ENCODE assay signal across 29 mouse cellular contexts in the genomic region with DNA sequence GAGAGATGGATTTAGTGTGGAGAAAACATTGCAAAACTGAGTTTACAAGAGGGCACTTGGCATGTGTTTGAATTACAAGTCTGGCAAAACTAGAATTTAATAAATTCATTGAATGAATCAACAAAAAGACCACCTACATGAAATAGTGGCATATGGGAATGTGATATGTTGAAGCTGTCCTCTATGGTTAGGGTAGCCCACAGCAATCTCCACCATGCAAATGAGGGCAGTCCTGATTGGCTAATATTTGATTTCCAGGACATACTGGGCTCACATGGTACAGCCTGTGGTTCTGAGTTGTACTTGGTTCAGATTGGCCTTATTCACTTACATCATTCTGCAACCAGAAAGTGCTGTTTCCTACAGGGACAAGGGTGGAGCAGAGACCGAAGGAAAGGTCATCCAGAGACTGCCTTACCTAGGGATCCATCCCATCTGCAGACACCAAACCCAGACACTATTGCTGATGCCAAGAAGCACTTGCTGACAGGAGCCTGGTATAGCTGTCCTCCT. TPM values are rescaled to one million over a fixed set of nuclear protein-coding genes. Genes with fewer than 3 reads are reported as not detected.
DNase-seq lines count a peak whose midpoint lies in the region; ATAC-seq and TF ChIP-seq lines count a peak whose summit lies in the region.
"Had no signal": no experiment of that assay in that cellular context is flagged by ENCODE, and none has a peak within 500 bp of the region (broad histone marks: within the 10 kb centered on the region; RNA-seq: fewer than 3 reads in every experiment).

No protein-coding gene starts in this region.

- H3K27me3 ChIP-seq in lung, embryonic 14.5 days (ENCODE audit: insufficient read depth, low read length), result no peaks in the 10 kb centered on the region
- no peaks in the 10 kb centered on the region for H3K27me3 ChIP-seq in lung, embryonic 16.5 days (ENCODE audit: control insufficient read depth, insufficient read depth, low read depth, low read length)
- H3K27me3 ChIP-seq: CH12.LX; embryonic facial prominence, embryonic 12.5 days; forebrain, embryonic 13.5 days; Patski had no signal

- DNase-seq in heart, adult 11 months, result peak; percentile 81
- no peak for DNase-seq in heart, postnatal 36 days
- DNase-seq in lung, embryonic 14.5 days, result peak; percentile 58
- DNase-seq in lung, postnatal 14 days, result no peak
- no peak for DNase-seq in lung, adult 18-20 months
- DNase-seq in lung, postnatal 36 days, result peak; percentile 7
- no peak for DNase-seq in lung, adult 2 months
- DNase-seq: adrenal gland, adult 8-10 months; adrenal gland, postnatal 14 days; adrenal gland, postnatal 36 days; B cell, adult 2 months; cerebellum, adult 11-12 months; cerebellum, adult 2 months; cerebellum, adult 9-10 months; cerebellum, postnatal 10 days; cerebellum, postnatal 25 days had no signal

- H3K36me3 ChIP-seq in lung, embryonic 14.5 days (ENCODE audit: insufficient read depth), result no peaks in the 10 kb centered on the region
- H3K36me3 ChIP-seq in lung, embryonic 16.5 days (ENCODE audit: control insufficient read depth, insufficient read depth, low read length), result no peaks in the 10 kb centered on the region
- H3K36me3 ChIP-seq: embryonic facial prominence, embryonic 10.5 days; embryonic facial prominence, embryonic 12.5 days; G1E had no signal

- 76% methylated on average over 1 of the region's 1 CpGs for WGBS in lung, embryonic 14.5 days
- 77% methylated on average over 1 of the region's 1 CpGs for WGBS in lung, embryonic 16.5 days
- 66% methylated on average over 1 of the region's 1 CpGs for WGBS in lung, adult 2 months

- ATAC-seq in lung, embryonic 14.5 days (ENCODE audit: insufficient read depth), result peak; percentile 88
- peak; percentile 82 for ATAC-seq in lung, embryonic 16.5 days (ENCODE audit: low read depth)
- ATAC-seq: activated CD4-positive, CD25-positive, alpha-beta regulatory T cell, adult 4 months; CD4-positive, CD25-positive, alpha-beta regulatory T cell, adult 4 months; forebrain, embryonic 13.5 days; Patski had no signal

- intact Hi-C loops in heart, postnatal 36 days (cut with DNase I), result no loop called here

- H3K4me3 ChIP-seq in lung, embryonic 14.5 days (ENCODE audit: low read depth, low read length), result no peak overlapping the region
- H3K4me3 ChIP-seq in lung, embryonic 16.5 days (ENCODE audit: low read length), result no peak overlapping the region
- no peak overlapping the region for H3K4me3 ChIP-seq in lung, adult 2 months (replicated peaks; ENCODE audit: extremely low read depth, low read depth, low read length)
- H3K4me3 ChIP-seq: embryonic facial prominence, embryonic 10.5 days; embryonic facial prominence, embryonic 12.5 days; forebrain, embryonic 13.5 days had no signal

- H3K4me1 ChIP-seq in lung, embryonic 14.5 days (ENCODE audit: insufficient read depth), result no peaks in the 10 kb centered on the region
- no peaks in the 10 kb centered on the region for H3K4me1 ChIP-seq in lung, embryonic 16.5 days (replicated peaks; ENCODE audit: control insufficient read depth, insufficient read depth, low read length)
- H3K4me1 ChIP-seq in lung, adult 2 months (ENCODE audit: control insufficient read depth, insufficient read depth, low read length), result no peaks in the 10 kb centered on the region
- H3K4me1 ChIP-seq: embryonic facial prominence, embryonic 12.5 days; forebrain, embryonic 13.5 days had no signal

- TF ChIP-seq CTCF in lung, embryonic 14.5 days (IDR thresholded peaks at IDR 0.05; ENCODE audit: low read depth), result no peak
- TF ChIP-seq CTCF in lung, adult 2 months (IDR thresholded peaks at IDR 0.05; ENCODE audit: insufficient read depth, low read length), result no peak

- no peak overlapping the region for H3K27ac ChIP-seq in lung, embryonic 14.5 days (ENCODE audit: low read depth)
- H3K27ac ChIP-seq in lung, embryonic 16.5 days (ENCODE audit: low read length), result no peak overlapping the region
- H3K27ac ChIP-seq: embryonic facial prominence, embryonic 10.5 days; embryonic facial prominence, embryonic 12.5 days; forebrain, embryonic 13.5 days had no signal

- no peaks in the 10 kb centered on the region for H3K9me3 ChIP-seq in lung, embryonic 14.5 days (ENCODE audit: low read depth, low read length)
- no peaks in the 10 kb centered on the region for H3K9me3 ChIP-seq in lung, embryonic 16.5 days (ENCODE audit: control insufficient read depth, low read length)
- H3K9me3 ChIP-seq: embryonic facial prominence, embryonic 10.5 days; embryonic facial prominence, embryonic 12.5 days; forebrain, embryonic 13.5 days; G1E had no signal

- H3K9ac ChIP-seq in lung, embryonic 14.5 days, result no peak overlapping the region
- H3K9ac ChIP-seq in lung, embryonic 16.5 days (ENCODE audit: low read length), result no peak overlapping the region
- H3K9ac ChIP-seq: embryonic facial prominence, embryonic 12.5 days; forebrain, embryonic 13.5 days had no signal

- no peak overlapping the region for H3K4me2 ChIP-seq in lung, embryonic 14.5 days
- H3K4me2 ChIP-seq in lung, embryonic 16.5 days (ENCODE audit: low read depth, low read length), result no peak overlapping the region
- H3K4me2 ChIP-seq: embryonic facial prominence, embryonic 12.5 days; forebrain, embryonic 13.5 days had no signal

- no peak for TF ChIP-seq POLR2A in lung, adult 2 months (IDR thresholded peaks at IDR 0.05; ENCODE audit: borderline replicate concordance, extremely low read depth, low read depth, low read length)

RNA-seq across cellular contexts. Expression of gene Anks4b, which starts 1.4 kb away (rescaled TPM):
- total RNA-seq in heart, postnatal 36 days (2021), result under 1 TPM in 1 of 2 experiments, not detected in 1; 0.19 TPM
- not detected in 2 replicates for polyA plus RNA-seq in lung, embryonic 14.5 days (2014; fragmentation: Nextera tagmentation; extraction: Ambion mirVana)
- not detected in 2 replicates for polyA plus RNA-seq in lung, embryonic 16.5 days (2015; fragmentation: Nextera tagmentation; extraction: Ambion mirVana)
- not detected in 2 replicates for polyA plus RNA-seq in lung, adult 2 months (2012; rRNA removed)
- total RNA-seq: CH12.LX had no signal
- polyA plus RNA-seq: activated CD4-positive, CD25-positive, alpha-beta regulatory T cell, adult 4 months; CD4-positive, CD25-positive, alpha-beta regulatory T cell, adult 4 months; cerebellum, adult 2 months; embryonic facial prominence, embryonic 14.5 days; forebrain, embryonic 11.5 days; forebrain, embryonic 13.5 days; G1E; Patski had no signal

RNA-seq across cellular contexts. Expression of gene Zp2, which starts 27.2 kb away (rescaled TPM):
- 1 to 10 TPM in 1 of 2 experiments, under 1 TPM in 1; 0.65 to 1.8 TPM for total RNA-seq in heart, postnatal 36 days (2021)
- not detected in 2 replicates for polyA plus RNA-seq in lung, embryonic 14.5 days (2014; fragmentation: Nextera tagmentation; extraction: Ambion mirVana)
- not detected in 2 replicates for polyA plus RNA-seq in lung, embryonic 16.5 days (2015; fragmentation: Nextera tagmentation; extraction: Ambion mirVana)
- 0.05 TPM in 1 of 2 replicates, not detected in the other for polyA plus RNA-seq in lung, adult 2 months (2012; rRNA removed)
- total RNA-seq: adrenal gland, adult 18-20 months; adrenal gland, adult 8-10 months; adrenal gland, postnatal 14 days; adrenal gland, postnatal 36 days had no signal
- polyA plus RNA-seq: activated CD4-positive, CD25-positive, alpha-beta regulatory T cell, adult 4 months; CD4-positive, CD25-positive, alpha-beta regulatory T cell, adult 4 months; cerebellum, adult 2 months; embryonic facial prominence, embryonic 12.5 days; forebrain, embryonic 11.5 days; forebrain, embryonic 13.5 days; G1E; Patski had no signal

RNA-seq across cellular contexts. Expression of gene Crym, which starts 29.7 kb away (rescaled TPM):
- under 1 TPM; 0.27 to 1.00 TPM for total RNA-seq in heart, postnatal 36 days (2021)
- polyA plus RNA-seq in lung, embryonic 14.5 days (2014; fragmentation: Nextera tagmentation; extraction: Ambion mirVana), result 3.4 and 4.4 TPM in 2 replicates
- 3.1 and 3.5 TPM in 2 replicates for polyA plus RNA-seq in lung, embryonic 16.5 days (2015; fragmentation: Nextera tagmentation; extraction: Ambion mirVana)
- 4.7 and 5.2 TPM in 2 replicates for polyA plus RNA-seq in lung, adult 2 months (2012; rRNA removed)
- total RNA-seq: CH12.LX had no signal
- polyA plus RNA-seq: activated CD4-positive, CD25-positive, alpha-beta regulatory T cell, adult 4 months; CD4-positive, CD25-positive, alpha-beta regulatory T cell, adult 4 months; G1E; Patski had no signal

RNA-seq across cellular contexts. Expression of gene Abca14, which starts 31.5 kb away (rescaled TPM):
- total RNA-seq in heart, postnatal 36 days (2021), result not detected
- 0.20 TPM in 1 of 2 replicates, not detected in the other for polyA plus RNA-seq in lung, embryonic 14.5 days (2014; fragmentation: Nextera tagmentation; extraction: Ambion mirVana)
- not detected in 2 replicates for polyA plus RNA-seq in lung, embryonic 16.5 days (2015; fragmentation: Nextera tagmentation; extraction: Ambion mirVana)
- polyA plus RNA-seq in lung, adult 2 months (2012; rRNA removed), result 0.14 TPM in 1 of 2 replicates, not detected in the other
- total RNA-seq: adrenal gland, adult 18-20 months; adrenal gland, postnatal 14 days; adrenal gland, postnatal 36 days; CH12.LX had no signal
- polyA plus RNA-seq: activated CD4-positive, CD25-positive, alpha-beta regulatory T cell, adult 4 months; CD4-positive, CD25-positive, alpha-beta regulatory T cell, adult 4 months; cerebellum, adult 2 months; cortical plate, adult 2 months; embryonic facial prominence, embryonic 10.5 days; embryonic facial prominence, embryonic 12.5 days; embryonic facial prominence, embryonic 14.5 days; forebrain, embryonic 11.5 days; forebrain, embryonic 13.5 days; G1E; Patski had no signal

Comparison
In these comparisons a context has a peak if more than half of its experiments do, and no peak if none do; other contexts are left out.
1. DNase-seq: peak in heart, adult 11 months (single experiment), lung, embryonic 14.5 days (single experiment) and lung, postnatal 36 days (single experiment); none in heart, postnatal 36 days (0 of 2), lung, postnatal 14 days (single experiment), lung, adult 18-20 months (0 of 2) and lung, adult 2 months (single experiment).